Mouse (Mus musculus) neural tube, embryonic 10.5 days (tissue): ENCODE measurements around the gene 1110032F04Rik.
"Not testable (repeated sequence)": the region's sequence is repeated elsewhere in the genome, so short reads cannot be mapped to it uniquely, and the experiment has no call there.

Source experiments
- DNase-seq: peaks from one replicate; pipeline ENCODE4 v3.0.0-alpha.2; 2017; ENCODE audit warnings: low spot score; ENCODE audit errors: extremely low spot score

1110032F04Rik gene

DNA sequence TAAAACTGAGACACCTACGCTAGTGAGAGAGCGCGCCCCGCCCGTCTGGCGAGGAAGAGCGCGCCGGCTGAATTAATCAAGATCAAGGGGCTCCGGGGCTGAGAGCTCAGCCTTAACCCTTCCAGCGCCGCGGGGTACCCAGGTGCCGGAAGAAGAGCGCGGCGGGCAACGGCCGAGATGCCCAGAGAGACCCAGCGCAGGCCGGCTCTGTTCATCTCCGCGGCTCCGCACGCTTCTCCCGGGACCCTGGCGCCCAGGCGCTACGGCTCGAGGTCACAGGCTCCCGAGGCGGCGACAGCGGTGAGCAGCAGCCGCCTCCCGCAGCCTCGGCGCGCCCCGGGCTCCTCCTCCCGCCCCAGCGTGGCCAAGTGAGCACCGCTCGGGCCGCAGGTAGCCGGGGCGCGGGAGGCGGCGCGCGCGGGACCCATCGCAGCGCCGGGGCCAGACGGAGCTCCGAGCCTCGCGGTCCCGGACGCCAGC, at the start of gene 1110032F04Rik:
TSS of gene 1110032F04Rik (plus strand) at position 376 of the 480 bp plus-strand sequence.
- peak; percentile 76 for DNase-seq

DNA sequence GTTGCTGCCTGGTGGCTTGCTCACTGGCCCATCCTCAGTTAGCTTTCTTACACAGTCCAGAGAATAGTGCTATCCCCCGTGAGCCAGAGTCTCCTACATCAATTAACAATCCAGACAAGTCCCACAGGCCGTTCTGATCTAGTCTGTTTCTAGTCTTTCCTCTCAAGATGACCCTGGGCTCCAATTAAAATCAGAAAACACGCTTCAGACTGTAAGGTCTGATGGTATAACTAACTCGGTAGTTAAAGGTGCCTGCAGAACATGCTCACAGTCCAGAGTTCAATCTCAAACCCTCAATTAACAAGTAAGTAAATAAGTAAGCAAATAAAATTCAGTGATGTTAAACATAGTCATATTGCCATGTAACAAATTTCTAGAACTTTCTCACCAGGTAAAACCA, 48.0 kb upstream of the 1110032F04Rik start:
- DNase-seq, result no peak

GRCm38 (mm10) chr3:68821926-68822341, 47.5 kb upstream of the 1110032F04Rik start:
- peak; percentile 21 for DNase-seq

DNA sequence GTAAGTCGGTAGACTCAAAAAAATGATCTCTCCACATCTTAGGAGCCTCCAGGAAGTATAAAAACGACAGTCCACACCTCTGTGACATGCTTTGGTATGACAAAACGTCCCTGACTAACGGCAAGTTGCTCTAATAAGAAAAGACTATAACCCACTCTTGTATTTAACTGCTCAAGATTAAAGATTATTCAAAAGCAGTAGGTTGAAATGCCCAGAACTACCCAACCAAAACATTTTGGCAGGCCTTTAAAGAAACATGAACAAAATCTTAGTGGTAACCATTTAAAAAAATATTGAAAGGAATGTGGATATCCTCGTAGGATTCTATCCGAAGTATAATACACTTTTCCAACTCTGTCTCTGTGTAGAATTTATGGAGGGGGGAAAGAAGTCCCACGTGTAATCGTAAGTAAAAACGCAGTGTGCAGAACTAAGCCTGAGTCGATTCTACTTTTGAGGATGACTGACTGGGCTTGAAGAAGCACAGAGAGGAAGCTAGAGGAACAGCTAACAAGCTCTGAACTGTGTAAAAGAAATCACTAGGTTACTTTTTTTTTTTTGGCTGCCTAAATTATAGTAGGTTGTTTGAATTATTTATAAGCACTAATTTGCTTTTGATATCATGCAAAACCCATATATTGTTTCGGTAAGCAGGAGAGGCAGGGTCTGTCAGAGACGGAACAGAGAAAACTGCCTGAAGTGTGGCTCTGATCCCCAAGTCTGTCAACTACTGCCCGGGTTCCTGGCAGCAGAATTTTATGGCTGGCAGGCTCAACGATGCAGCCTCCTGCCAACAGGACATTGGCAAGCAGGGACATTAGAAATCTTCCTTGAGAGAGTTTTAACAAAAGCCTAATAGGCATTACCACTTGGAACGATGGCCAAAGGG, 45.3 kb upstream of the 1110032F04Rik start:
- DNase-seq, result no peak

- no peak for DNase-seq
Observed at GRCm38 (mm10) chr3:68824765-68825090, 44.7 kb upstream of the 1110032F04Rik start.

GRCm38 (mm10) chr3:68825151-68825550, 44.2 kb upstream of the 1110032F04Rik start:
- DNase-seq, result no peak

GRCm38 (mm10) chr3:68827671-68828070, 41.7 kb upstream of the 1110032F04Rik start:
- DNase-seq, result no peak

DNA sequence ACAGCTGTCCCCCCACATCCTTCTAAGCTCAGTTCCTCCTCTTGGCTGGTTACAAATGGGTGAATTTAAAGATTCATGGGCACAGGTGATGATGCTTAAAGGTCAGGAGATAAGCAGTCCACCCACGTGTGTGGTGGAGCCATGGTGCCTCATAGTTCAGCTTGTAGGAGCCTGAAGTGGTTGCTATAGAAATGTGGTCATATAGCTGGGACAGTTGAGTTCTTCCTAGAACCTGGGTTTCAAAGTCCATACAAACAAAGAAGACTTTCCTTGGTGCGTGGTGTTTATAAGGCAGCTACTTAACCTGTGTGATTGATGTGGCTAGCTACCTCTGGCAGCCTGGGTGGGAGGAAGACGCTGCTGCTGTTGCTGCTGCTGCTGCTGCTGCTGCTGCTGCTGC, 39.4 kb upstream of the 1110032F04Rik start:
- DNase-seq, result no peak

- DNase-seq, result no peak
Observed at GRCm38 (mm10) chr3:68836857-68837499, 32.4 kb upstream of the 1110032F04Rik start.

GRCm38 (mm10) chr3:68840206-68840605, 29.2 kb upstream of the 1110032F04Rik start:
- DNase-seq, result no peak

GRCm38 (mm10) chr3:68844025-68844424, 25.4 kb upstream of the 1110032F04Rik start:
- no peak for DNase-seq

- no peak for DNase-seq
Observed at GRCm38 (mm10) chr3:68848323-68848722, 21.1 kb upstream of the 1110032F04Rik start.

- DNase-seq, result no peak
Observed at GRCm38 (mm10) chr3:68852414-68852813, 17.0 kb upstream of the 1110032F04Rik start.

DNA sequence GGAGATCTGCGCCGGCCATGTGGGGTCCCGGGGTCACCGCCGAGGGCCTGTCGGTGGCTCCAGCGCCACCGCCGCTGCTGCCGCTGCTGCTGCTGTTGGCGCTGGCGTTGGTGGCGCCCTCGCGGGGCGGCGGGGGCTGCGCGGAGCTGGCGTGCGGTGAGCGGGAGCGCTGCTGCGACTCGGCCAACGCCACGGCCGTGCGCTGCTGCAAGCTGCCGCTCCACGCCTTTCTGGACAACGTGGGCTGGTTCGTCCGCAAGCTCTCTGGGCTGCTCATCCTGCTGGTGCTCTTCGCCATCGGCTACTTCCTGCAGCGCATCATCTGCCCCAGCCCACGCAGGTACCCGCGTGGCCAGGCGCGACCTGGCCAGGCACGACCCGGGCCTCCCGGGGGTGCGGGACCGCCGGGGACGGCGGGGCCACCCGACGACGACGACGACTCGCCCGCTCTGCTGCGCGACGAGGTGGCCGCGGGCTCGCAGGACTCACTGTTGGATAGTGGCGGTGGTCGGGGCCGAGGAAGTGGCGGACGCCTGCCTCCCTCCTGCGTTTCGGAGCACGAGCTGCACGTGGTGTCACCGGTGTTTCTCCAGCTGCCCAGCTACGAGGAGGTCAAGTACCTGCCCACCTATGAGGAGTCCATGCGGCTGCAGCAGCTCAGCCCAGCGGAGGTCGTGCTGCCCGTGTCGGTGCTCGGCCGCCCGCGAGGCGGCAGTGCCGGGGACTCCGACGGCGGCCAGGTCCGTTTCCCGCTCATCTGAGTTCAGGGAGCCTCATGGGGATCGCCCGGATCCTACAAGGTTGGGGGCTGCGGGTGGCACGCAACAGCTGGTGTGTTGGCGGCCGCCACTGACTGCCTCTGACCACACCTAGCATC, 543 bp downstream of the 1110032F04Rik start:
- peak; percentile 66 for DNase-seq

- no peak for DNase-seq
Observed at GRCm38 (mm10) chr3:68870568-68870950, 1.2 kb downstream of the 1110032F04Rik start.

- no peak for DNase-seq
Observed at GRCm38 (mm10) chr3:68874079-68874478, 4.7 kb downstream of the 1110032F04Rik start.

DNA sequence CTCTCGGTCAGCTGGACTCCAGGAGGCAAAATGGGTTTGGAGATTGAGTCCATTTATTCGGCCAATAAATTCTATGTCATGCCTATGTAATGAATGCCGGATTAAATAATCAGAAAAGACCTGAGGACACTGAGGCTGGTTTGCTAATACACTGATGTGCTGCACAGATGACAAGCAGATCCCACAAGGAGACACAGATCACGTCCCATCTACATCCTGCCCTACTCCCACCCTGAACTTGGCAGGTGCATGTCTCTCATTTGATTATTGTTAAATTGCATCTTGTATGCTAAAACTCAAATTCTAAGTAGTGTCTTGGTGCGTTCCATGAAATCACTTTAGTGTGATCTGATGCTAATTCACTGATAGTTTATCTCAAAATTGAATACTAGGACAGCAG, 17.5 kb downstream of the 1110032F04Rik start:
- no peak for DNase-seq

GRCm38 (mm10) chr3:68895426-68895825, 26.0 kb downstream of the 1110032F04Rik start:
- no peak for DNase-seq

- no peak for DNase-seq
Observed at GRCm38 (mm10) chr3:68897154-68897553, 27.8 kb downstream of the 1110032F04Rik start.

- DNase-seq, result not testable (repeated sequence)
Observed at GRCm38 (mm10) chr3:68902636-68903035, 33.2 kb downstream of the 1110032F04Rik start.
